In genomic region chr7:66060066-66060956, GRCm38 (mm10) we compare ENCODE assay signal across 8 mouse cellular contexts. TPM values are rescaled to one million over a fixed set of nuclear protein-coding genes. Genes with fewer than 3 reads are reported as not detected.
DNase-seq lines count a peak whose midpoint lies in the region; ATAC-seq and TF ChIP-seq lines count a peak whose summit lies in the region.

No protein-coding gene starts in this region.

- no peak for TF ChIP-seq EP300 in lung, postnatal 0 days (IDR thresholded peaks at IDR 0.05)

- H3K36me3 ChIP-seq in hindbrain, embryonic 10.5 days: peaks cover 32% of the 10 kb centered on the region
- no peaks in the 10 kb centered on the region for H3K36me3 ChIP-seq in lung, postnatal 0 days (ENCODE audit: insufficient read depth, low read length)

- H3K9ac ChIP-seq in lung, postnatal 0 days (replicated peaks; ENCODE audit: low read depth): peak overlapping the region; percentile 85

- peak overlapping the region; percentile 90 for H3K4me3 ChIP-seq in hindbrain, embryonic 10.5 days
- peak overlapping the region; percentile 87 for H3K4me3 ChIP-seq in lung, postnatal 0 days (ENCODE audit: low read depth, low read length)

- H3K27ac ChIP-seq in hindbrain, embryonic 10.5 days: peak overlapping the region; percentile 94
- no peak overlapping the region for H3K27ac ChIP-seq in lung, postnatal 0 days (ENCODE audit: low read length)

- peak; percentile 99 for ATAC-seq in frontal cortex, adult (ENCODE audit: low TSS enrichment)
- ATAC-seq in lung, postnatal 0 days: peak; percentile 96

- no peaks in the 10 kb centered on the region for H3K9me3 ChIP-seq in hindbrain, embryonic 10.5 days
- no peaks in the 10 kb centered on the region for H3K9me3 ChIP-seq in lung, postnatal 0 days (ENCODE audit: low read length)

- peaks cover 7% of the 10 kb centered on the region for H3K27me3 ChIP-seq in hindbrain, embryonic 10.5 days (ENCODE audit: insufficient read depth, poor library complexity, severe bottlenecking)
- no peaks in the 10 kb centered on the region for H3K27me3 ChIP-seq in lung, postnatal 0 days (replicated peaks; ENCODE audit: insufficient read depth, low read length)

- peak overlapping the region; percentile 90 for H3K4me2 ChIP-seq in lung, postnatal 0 days (replicated peaks; ENCODE audit: low read depth, low read length)

- peak; percentile 23 for TF ChIP-seq CTCF in lung, postnatal 0 days (IDR thresholded peaks at IDR 0.05)

- peaks cover 19% of the 10 kb centered on the region for H3K4me1 ChIP-seq in hindbrain, embryonic 10.5 days (replicated peaks)
- H3K4me1 ChIP-seq in lung, postnatal 0 days (ENCODE audit: insufficient read depth, low read depth, low read length): peaks cover 6% of the 10 kb centered on the region; the same call in 1 of the 2 replicates

- DNase-seq in Muller cell, postnatal 12 days (ENCODE audit: inconsistent ontology term): peak; percentile 87
- DNase-seq in cerebellum, adult 9-10 months: peak; percentile 83
- DNase-seq in hindbrain, embryonic 10.5 days (ENCODE audit: low spot score): peak; percentile 91
- DNase-seq in layer of hippocampus, postnatal 10 days (ENCODE audit: low spot score in 2 of 2): peak; percentile 87 to 94
- DNase-seq in lung, postnatal 0 days (ENCODE audit: low spot score): peak; percentile 92
- peak; percentile 86 for DNase-seq in ovary, postnatal 10 days (ENCODE audit: low spot score)
- peak; percentile 90 for DNase-seq in thymus, postnatal 0 days (ENCODE audit: low spot score)

- WGBS in hindbrain, embryonic 10.5 days: under 1% methylated on average over 64 of the region's 64 CpGs
- 2% methylated on average over 56 of the region's 64 CpGs for WGBS in lung, postnatal 0 days

RNA-seq across cellular contexts. Expression of gene Snrpa1, which starts 1.5 kb away (rescaled TPM):
- polyA plus RNA-seq in hindbrain, embryonic 10.5 days (2016; fragmentation: Nextera tagmentation; extraction: Ambion mirVana): 236 and 247 TPM in 2 replicates
- 10 to 100 TPM; 41.9 to 50.3 TPM for total RNA-seq in layer of hippocampus, postnatal 10 days (2021)
- 58.0 and 59.1 TPM in 2 replicates for polyA plus RNA-seq in lung, postnatal 0 days (2015; fragmentation: Nextera tagmentation; extraction: Ambion mirVana)
- 189 and 207 TPM in 2 replicates for polyA plus RNA-seq in thymus, postnatal 0 days (2015; fragmentation: Nextera tagmentation; extraction: Ambion mirVana)

RNA-seq across cellular contexts. Expression of gene Gm45213, which starts 16.9 kb away (rescaled TPM):
- polyA plus RNA-seq in hindbrain, embryonic 10.5 days (2016; fragmentation: Nextera tagmentation; extraction: Ambion mirVana): not detected in 2 replicates
- not detected for total RNA-seq in layer of hippocampus, postnatal 10 days (2021)
- not detected in 2 replicates for polyA plus RNA-seq in lung, postnatal 0 days (2015; fragmentation: Nextera tagmentation; extraction: Ambion mirVana)
- not detected in 2 replicates for polyA plus RNA-seq in thymus, postnatal 0 days (2015; fragmentation: Nextera tagmentation; extraction: Ambion mirVana)

RNA-seq across cellular contexts. Expression of gene Selenos, which starts 19.1 kb away (rescaled TPM):
- 90.0 and 94.0 TPM in 2 replicates for polyA plus RNA-seq in hindbrain, embryonic 10.5 days (2016; fragmentation: Nextera tagmentation; extraction: Ambion mirVana)
- 10 to 100 TPM; 53.0 to 58.2 TPM for total RNA-seq in layer of hippocampus, postnatal 10 days (2021)
- 164 and 167 TPM in 2 replicates for polyA plus RNA-seq in lung, postnatal 0 days (2015; fragmentation: Nextera tagmentation; extraction: Ambion mirVana)
- 94.8 and 98.4 TPM in 2 replicates for polyA plus RNA-seq in thymus, postnatal 0 days (2015; fragmentation: Nextera tagmentation; extraction: Ambion mirVana)

RNA-seq across cellular contexts. Expression of gene Chsy1, which starts 49.0 kb away (rescaled TPM):
- polyA plus RNA-seq in hindbrain, embryonic 10.5 days (2016; fragmentation: Nextera tagmentation; extraction: Ambion mirVana): 9.6 and 11.2 TPM in 2 replicates
- total RNA-seq in layer of hippocampus, postnatal 10 days (2021): 10 to 100 TPM; 23.6 to 25.2 TPM
- polyA plus RNA-seq in lung, postnatal 0 days (2015; fragmentation: Nextera tagmentation; extraction: Ambion mirVana): 22.5 and 23.7 TPM in 2 replicates
- 8.7 and 12.1 TPM in 2 replicates for polyA plus RNA-seq in thymus, postnatal 0 days (2015; fragmentation: Nextera tagmentation; extraction: Ambion mirVana)
